Mouse (Mus musculus) brain, embryonic 14.5 days (tissue): ENCODE measurements around the gene Tfam. TPM values are rescaled to one million over a fixed set of nuclear protein-coding genes. Genes with fewer than 3 reads are reported as not detected.

Source experiments
- DNase-seq: peaks from one replicate; pipeline ENCODE4 v3.0.0-alpha.2; 2011; ENCODE audit warnings: low read depth
- CTCF ChIP-seq: fragments of 200-500 bp; IDR thresholded peaks from 2 replicates; pipeline ENCODE4 v1.5.1; 2012; ENCODE audit warnings: inconsistent platforms, mild to moderate bottlenecking, moderate library complexity, borderline replicate concordance; ENCODE audit not compliant: insufficient read depth, insufficient read length; ENCODE audit errors: extremely low read depth
- POLR2A ChIP-seq: fragments of 200-500 bp; IDR thresholded peaks from 2 replicates; pipeline ENCODE4 v1.6.1; 2012; ENCODE audit warnings: mild to moderate bottlenecking, inconsistent platforms, borderline replicate concordance; ENCODE audit not compliant: poor library complexity, insufficient read depth, insufficient read length, severe bottlenecking; ENCODE audit errors: extremely low read depth
- polyA plus RNA-seq: library from polyadenylated mRNA; depleted of rRNA; stranded (reverse); fragments of >200 nt; gene quantifications from 2 replicates; pipeline ENCODE4 v1.2.3, GENCODE M21; 2012

Tfam gene
- polyA plus RNA-seq, 1 experiment: 20.4 TPM

GRCm38 (mm10) chr10:71218228-71218892, 19.7 kb downstream of the Tfam start:
- TF ChIP-seq POLR2A (no peak), CTCF (peak; percentile 93)
- peak; percentile 92 for DNase-seq

GRCm38 (mm10) chr10:71215996-71216395, 22.1 kb downstream of the Tfam start:
- TF ChIP-seq POLR2A: no peak
- no peak for TF ChIP-seq CTCF
- no peak for DNase-seq

GRCm38 (mm10) chr10:71201512-71201911, 36.6 kb downstream of the Tfam start:
- TF ChIP-seq CTCF (no peak), POLR2A (no peak)
- DNase-seq: peak; percentile 33

- TF ChIP-seq CTCF (no peak), POLR2A (no peak)
- DNase-seq: no peak
Measured at GRCm38 (mm10) chr10:71200964-71201363, 37.1 kb downstream of the Tfam start.

GRCm38 (mm10) chr10:71198676-71199075, 39.4 kb downstream of the Tfam start:
- no peak for DNase-seq
- TF ChIP-seq CTCF: no peak

- peak; percentile 11 for DNase-seq
- TF ChIP-seq CTCF: no peak
- TF ChIP-seq POLR2A: no peak
Measured at GRCm38 (mm10) chr10:71197036-71197785, 40.9 kb downstream of the Tfam start.

- peak; percentile 20 for DNase-seq
- no peak for TF ChIP-seq CTCF
Measured at GRCm38 (mm10) chr10:71195501-71195900, 42.6 kb downstream of the Tfam start.

GRCm38 (mm10) chr10:71194713-71195112, 43.4 kb downstream of the Tfam start:
- TF ChIP-seq POLR2A (no peak), CTCF (no peak)
- no peak for DNase-seq

GRCm38 (mm10) chr10:71193319-71193718, 44.8 kb downstream of the Tfam start:
- peak; percentile 31 for DNase-seq
- TF ChIP-seq CTCF: no peak
- no peak for TF ChIP-seq POLR2A

- DNase-seq: peak; percentile 9
- TF ChIP-seq POLR2A (no peak), CTCF (no peak)
Measured at GRCm38 (mm10) chr10:71192886-71193285, 45.2 kb downstream of the Tfam start.

- TF ChIP-seq POLR2A (no peak), CTCF (no peak)
- no peak for DNase-seq
Measured at GRCm38 (mm10) chr10:71188681-71189080, 49.4 kb downstream of the Tfam start.

GRCm38 (mm10) chr10:71185059-71185458, 53.0 kb downstream of the Tfam start:
- DNase-seq: no peak
- no peak for TF ChIP-seq CTCF
- no peak for TF ChIP-seq POLR2A
